Mouse (Mus musculus): ENCODE data around the gene Daam1. TPM values are rescaled to one million over a fixed set of nuclear protein-coding genes. Genes with fewer than 3 reads are reported as not detected.

Gene Daam1
- polyA plus RNA-seq, 1 experiment from 2014 or later = 5.3 TPM

DNA sequence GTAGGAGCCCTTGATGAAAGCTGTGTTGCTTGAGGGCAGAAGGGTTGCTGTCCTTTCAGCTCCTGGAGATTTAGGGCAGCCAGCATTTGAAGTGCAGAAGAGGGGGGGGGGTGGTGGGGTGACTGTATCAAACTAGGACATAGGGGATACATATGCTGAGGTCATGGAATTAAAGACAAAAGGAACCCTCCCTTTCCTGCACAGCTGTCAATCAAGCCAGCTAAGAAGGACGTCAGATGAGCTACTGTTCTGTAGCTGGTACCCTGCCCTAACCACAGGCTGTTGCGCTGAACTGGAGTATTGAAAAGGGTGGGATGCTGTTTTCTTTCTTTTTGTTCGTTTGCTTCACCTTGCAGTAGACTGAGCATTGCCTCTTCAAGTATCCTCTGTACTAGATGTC lies 89.1 kb downstream of the Daam1 start:
- ATAC-seq = no peak
- Histone ChIP-seq H3K4me3 (ENCODE audit: low read depth, low read length) (no peak overlapping the region), H3K4me2 (replicated peaks; ENCODE audit: low read depth) (no peak overlapping the region), H3K9ac (ENCODE audit: low read depth, low read length) (no peak overlapping the region), H3K9me3 (ENCODE audit: control insufficient read depth) (no peaks in the 10 kb centered on the region), H3K4me1 (replicated peaks; ENCODE audit: control insufficient read depth, insufficient read depth, low read length) (no peaks in the 10 kb centered on the region), H3K27me3 (replicated peaks; ENCODE audit: control insufficient read depth, insufficient read depth, low read length) (no peaks in the 10 kb centered on the region), H3K36me3 (ENCODE audit: control insufficient read depth, insufficient read depth) (peaks cover 24% of the 10 kb centered on the region), H3K27ac (ENCODE audit: low read depth, low read length) (no peak overlapping the region)
- WGBS = 89% methylated on average over 3 of the region's 3 CpGs
- no peak for TF ChIP-seq CTCF (IDR thresholded peaks at IDR 0.05; ENCODE audit: low read depth)

DNA sequence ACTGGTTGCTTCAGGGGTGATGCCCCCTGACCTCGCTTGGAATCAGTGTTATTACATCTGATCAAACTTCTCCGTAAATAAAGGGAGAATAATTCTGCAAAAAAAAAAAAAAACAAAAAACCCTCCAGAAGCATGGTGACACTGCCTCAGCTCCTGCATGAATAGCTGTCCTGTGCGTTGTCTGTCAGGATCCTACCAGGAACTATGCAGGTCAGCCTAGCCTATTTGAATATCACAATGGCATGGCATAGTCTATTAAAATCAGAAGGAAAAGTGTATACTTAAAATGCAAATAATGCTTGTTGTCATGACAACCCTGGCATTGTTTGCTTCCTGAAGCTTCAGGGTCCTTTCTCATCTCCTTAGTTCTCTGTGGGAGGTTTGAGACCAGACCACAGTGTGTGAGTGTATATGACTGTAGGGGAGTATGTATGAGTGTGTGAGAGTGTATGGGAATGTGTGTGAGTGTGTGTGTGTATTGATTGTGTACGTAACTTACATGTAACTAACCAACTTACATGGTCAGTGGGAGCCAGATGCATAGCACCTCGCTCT lies 92.0 kb downstream of the Daam1 start:
- no peak for ATAC-seq
- no peak overlapping the region for H3K4me3 ChIP-seq (ENCODE audit: low read depth, low read length)
- no peaks in the 10 kb centered on the region; the same call in 1 of the 2 replicates for H3K36me3 ChIP-seq (ENCODE audit: control insufficient read depth, insufficient read depth)
- 89% methylated on average over 5 of the region's 5 CpGs for WGBS
- no peaks in the 10 kb centered on the region for H3K9me3 ChIP-seq (ENCODE audit: control insufficient read depth)
- TF ChIP-seq CTCF (IDR thresholded peaks at IDR 0.05; ENCODE audit: low read depth) = no peak
- no peaks in the 10 kb centered on the region for H3K27me3 ChIP-seq (replicated peaks; ENCODE audit: control insufficient read depth, insufficient read depth, low read length)
- no peak overlapping the region for H3K9ac ChIP-seq (ENCODE audit: low read depth, low read length)
- H3K4me2 ChIP-seq (replicated peaks; ENCODE audit: low read depth) = no peak overlapping the region
- no peaks in the 10 kb centered on the region for H3K4me1 ChIP-seq (replicated peaks; ENCODE audit: control insufficient read depth, insufficient read depth, low read length)
- no peak overlapping the region for H3K27ac ChIP-seq (ENCODE audit: low read depth, low read length)

DNA sequence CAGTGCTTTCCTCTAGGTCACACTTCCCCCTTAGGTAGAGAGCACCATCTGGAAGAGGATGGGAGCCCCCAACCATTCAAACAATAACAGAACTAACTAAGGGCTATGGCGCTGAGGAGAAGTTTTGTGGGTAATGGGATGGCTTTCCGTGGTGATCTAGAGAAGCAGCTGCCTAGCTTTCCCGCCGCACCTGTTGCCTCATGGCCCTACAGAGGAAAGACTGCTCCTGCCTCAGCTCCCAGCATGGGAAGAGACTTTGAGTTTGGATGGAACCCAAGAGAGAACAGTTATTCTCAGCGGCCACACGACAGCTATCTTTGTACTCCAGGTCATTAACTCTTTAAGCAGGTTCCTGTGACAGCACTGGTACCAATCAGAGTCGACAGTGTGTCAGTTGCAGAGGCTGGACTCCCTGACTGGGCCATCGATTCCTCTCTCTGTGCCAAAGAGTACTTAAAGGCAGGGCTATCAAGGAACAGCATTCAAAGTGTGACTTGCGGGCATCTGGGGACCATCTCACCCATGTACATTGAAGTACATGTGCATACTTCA lies 94.2 kb downstream of the Daam1 start:
- Histone ChIP-seq H3K9me3 (ENCODE audit: control insufficient read depth) (no peaks in the 10 kb centered on the region), H3K9ac (ENCODE audit: low read depth, low read length) (no peak overlapping the region), H3K4me1 (replicated peaks; ENCODE audit: control insufficient read depth, insufficient read depth, low read length) (0 out of 2 replicates have a peak, but pooled peaks cover 2% of the 10 kb centered on the region), H3K27me3 (replicated peaks; ENCODE audit: control insufficient read depth, insufficient read depth, low read length) (no peaks in the 10 kb centered on the region), H3K36me3 (ENCODE audit: control insufficient read depth, insufficient read depth) (no peaks in the 10 kb centered on the region; the same call in 1 of the 2 replicates), H3K4me3 (ENCODE audit: low read depth, low read length) (no peak overlapping the region), H3K4me2 (replicated peaks; ENCODE audit: low read depth) (no peak overlapping the region), H3K27ac (ENCODE audit: low read depth, low read length) (no peak overlapping the region)
- WGBS = 87% methylated on average over 9 of the region's 9 CpGs
- TF ChIP-seq CTCF (IDR thresholded peaks at IDR 0.05; ENCODE audit: low read depth) = no peak
- ATAC-seq = no peak

DNA sequence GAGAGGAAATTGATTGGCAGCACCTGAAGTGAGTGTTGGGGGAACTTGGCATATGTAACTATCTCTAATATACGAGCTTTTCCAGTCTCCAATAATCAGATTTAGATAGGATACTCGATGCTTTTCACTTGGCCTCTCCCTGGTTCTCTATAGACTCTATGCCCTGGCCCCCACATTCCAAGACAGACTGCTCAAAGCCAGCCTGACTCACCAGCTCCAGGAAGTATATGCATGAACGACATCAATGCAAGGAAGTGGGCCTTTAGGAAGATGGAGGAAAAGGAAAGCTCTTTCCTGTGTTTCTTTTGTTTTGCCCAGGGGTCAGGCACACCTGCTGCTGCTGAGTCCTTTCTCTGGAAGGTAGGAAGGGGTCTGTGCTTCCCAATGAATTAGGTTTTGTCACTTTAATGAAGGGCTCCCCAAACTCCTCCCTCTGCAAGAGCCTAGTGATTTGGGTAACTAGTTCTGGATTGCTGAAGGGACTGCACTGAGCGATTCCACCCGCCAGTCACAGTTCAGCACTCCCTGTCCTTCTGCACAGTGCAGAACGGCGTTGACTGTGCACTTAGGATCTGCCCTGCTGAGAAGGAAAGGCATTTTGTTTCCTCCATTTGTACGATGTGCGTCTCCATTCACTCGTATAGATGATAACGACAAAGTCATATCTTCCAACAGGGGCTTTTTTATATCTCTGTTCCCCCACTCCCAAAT lies 95.3 kb downstream of the Daam1 start:
- no peak for ATAC-seq
- WGBS = 68% methylated on average over 11 of the region's 11 CpGs
- TF ChIP-seq CTCF (IDR thresholded peaks at IDR 0.05; ENCODE audit: low read depth) = no peak
- H3K27ac ChIP-seq (ENCODE audit: low read depth, low read length) = no peak overlapping the region
- H3K27me3 ChIP-seq (replicated peaks; ENCODE audit: control insufficient read depth, insufficient read depth, low read length) = no peaks in the 10 kb centered on the region
- H3K36me3 ChIP-seq (ENCODE audit: control insufficient read depth, insufficient read depth) = no peaks in the 10 kb centered on the region
- H3K4me2 ChIP-seq (replicated peaks; ENCODE audit: low read depth) = no peak overlapping the region
- no peak overlapping the region for H3K9ac ChIP-seq (ENCODE audit: low read depth, low read length)
- no peaks in the 10 kb centered on the region for H3K9me3 ChIP-seq (ENCODE audit: control insufficient read depth)
- H3K4me3 ChIP-seq (ENCODE audit: low read depth, low read length) = no peak overlapping the region
- H3K4me1 ChIP-seq (replicated peaks; ENCODE audit: control insufficient read depth, insufficient read depth, low read length) = 0 out of 2 replicates have a peak, but pooled peaks cover 2% of the 10 kb centered on the region

DNA sequence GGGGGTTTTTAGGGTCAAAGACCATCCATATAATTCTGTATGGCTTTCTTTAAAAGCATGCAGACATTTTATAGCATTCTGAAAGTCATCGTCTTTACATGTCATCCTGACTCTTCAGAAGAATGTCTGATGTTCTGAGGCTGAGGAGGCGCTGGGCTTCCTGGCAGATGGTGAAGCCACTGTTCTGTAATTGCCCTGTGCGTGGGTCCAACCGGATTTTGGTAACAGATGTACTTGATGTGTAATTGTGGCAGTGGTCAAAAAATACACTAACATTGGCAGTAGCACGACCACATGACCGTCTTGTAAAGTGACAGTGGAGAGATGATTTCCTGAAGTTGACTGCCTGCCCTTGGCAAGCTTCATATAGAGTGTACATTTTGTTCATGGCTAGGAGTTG lies 97.2 kb downstream of the Daam1 start:
- TF ChIP-seq CTCF (IDR thresholded peaks at IDR 0.05; ENCODE audit: low read depth) = no peak
- Histone ChIP-seq H3K27me3 (replicated peaks; ENCODE audit: control insufficient read depth, insufficient read depth, low read length) (no peaks in the 10 kb centered on the region), H3K27ac (ENCODE audit: low read depth, low read length) (no peak overlapping the region), H3K9ac (ENCODE audit: low read depth, low read length) (no peak overlapping the region), H3K4me1 (replicated peaks; ENCODE audit: control insufficient read depth, insufficient read depth, low read length) (0 out of 2 replicates have a peak, but pooled peaks cover 4% of the 10 kb centered on the region), H3K9me3 (ENCODE audit: control insufficient read depth) (no peaks in the 10 kb centered on the region), H3K36me3 (ENCODE audit: control insufficient read depth, insufficient read depth) (no peaks in the 10 kb centered on the region), H3K4me2 (replicated peaks; ENCODE audit: low read depth) (no peak overlapping the region), H3K4me3 (ENCODE audit: low read depth, low read length) (no peak overlapping the region)
- ATAC-seq = no peak
- 86% methylated on average over 6 of the region's 6 CpGs for WGBS

DNA sequence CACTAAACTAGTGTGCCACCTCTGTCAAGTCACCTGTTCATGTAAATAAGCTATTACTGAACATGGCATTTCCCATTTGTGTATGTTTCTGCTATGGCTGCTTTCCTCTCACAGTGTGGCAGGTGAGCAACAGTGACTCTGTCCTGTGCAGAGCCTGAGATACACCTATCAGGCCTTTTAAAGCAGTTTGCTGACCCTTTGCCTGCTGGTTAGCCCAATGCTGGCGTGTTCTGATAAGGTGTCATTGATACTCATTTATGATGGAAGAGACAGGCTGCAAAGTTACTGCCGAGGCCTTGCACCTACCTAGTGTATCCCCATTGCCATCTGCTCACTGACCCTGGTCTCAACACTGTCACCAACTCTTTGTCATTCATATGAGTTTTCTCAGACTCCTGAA lies 99.0 kb downstream of the Daam1 start:
- Histone ChIP-seq H3K9me3 (ENCODE audit: control insufficient read depth) (no peaks in the 10 kb centered on the region), H3K27me3 (replicated peaks; ENCODE audit: control insufficient read depth, insufficient read depth, low read length) (no peaks in the 10 kb centered on the region), H3K4me2 (replicated peaks; ENCODE audit: low read depth) (no peak overlapping the region), H3K4me1 (replicated peaks; ENCODE audit: control insufficient read depth, insufficient read depth, low read length) (peaks cover 11% of the 10 kb centered on the region; the same call in 1 of the 2 replicates), H3K9ac (ENCODE audit: low read depth, low read length) (no peak overlapping the region), H3K27ac (ENCODE audit: low read depth, low read length) (no peak overlapping the region), H3K4me3 (ENCODE audit: low read depth, low read length) (no peak overlapping the region), H3K36me3 (ENCODE audit: control insufficient read depth, insufficient read depth) (no peaks in the 10 kb centered on the region)
- 52% methylated on average over 2 of the region's 2 CpGs for WGBS
- no peak for ATAC-seq
- no peak for TF ChIP-seq CTCF (IDR thresholded peaks at IDR 0.05; ENCODE audit: low read depth)

All from intestine, postnatal 0 days (tissue).